Mouse (Mus musculus): ENCODE measurements at regions not wholly inside any gene's neighbourhood (a gene's known extent, or its start where the extent isn't known, plus 50 kb on each side); places are given as distances from the start of the nearest gene placed in this dataset.

DNA sequence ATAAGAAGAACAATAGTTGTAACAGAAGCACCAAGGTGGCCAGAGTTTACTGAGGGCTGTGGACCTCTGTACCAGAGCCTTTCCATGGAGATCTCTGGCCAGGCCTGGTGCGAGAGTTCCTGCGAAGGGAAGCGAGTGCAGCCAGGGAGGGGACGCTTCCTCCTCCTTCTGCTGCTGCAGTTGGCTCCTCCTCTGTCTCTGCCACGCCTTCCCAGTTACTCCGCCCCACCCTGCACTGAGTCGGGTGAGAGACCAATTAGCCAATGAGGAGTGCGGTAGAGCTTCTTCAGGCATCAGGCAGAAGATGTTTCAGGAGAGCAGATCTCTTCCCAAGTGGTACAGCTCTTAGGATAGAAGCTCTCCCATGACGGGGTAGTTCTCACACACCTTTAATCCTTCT is 69.2 kb upstream of the Epb41l3 start:
- dilution Hi-C loops (cut with MboI; ENCODE audit: extremely low pct_ligation_motif_present, extremely low pct_unique_long_range_greater_than_20kb, low sequenced_read_pairs) = no loop called here
- no peak overlapping the region for H3K4me2 ChIP-seq (ENCODE audit: insufficient read depth, low read depth, poor library complexity, severe bottlenecking)
- DNase-seq (ENCODE audit: extremely low read depth) = no peak

More for the DNA sequence above, 69.2 kb upstream of the Epb41l3 start:
- Histone ChIP-seq H3K4me3 (replicated peaks in 1 of 3; ENCODE audit: low read depth in 2 of 3, low read length in 2 of 3, poor library complexity in 1 of 3) (no peak overlapping the region), H3K27me3 (replicated peaks) (no peaks in the 10 kb centered on the region), H3K4me1 (ENCODE audit: control insufficient read depth in 1 of 2, insufficient read depth in 2 of 2) (no peaks in the 10 kb centered on the region), H3K79me2 (replicated peaks; ENCODE audit: control insufficient read depth, extremely low read depth, insufficient read depth, poor library complexity, severe bottlenecking) (no peaks in the 10 kb centered on the region), H3K36me3 (replicated peaks in 1 of 2; ENCODE audit: control insufficient read depth in 1 of 2, insufficient read depth in 1 of 2, low read length in 1 of 2) (no peaks in the 10 kb centered on the region), H3K27ac (ENCODE audit: insufficient read depth, low read depth) (no peak overlapping the region), H3K9me3 (replicated peaks; ENCODE audit: low read length) (peaks cover 68% of the 10 kb centered on the region), H3K9ac (ENCODE audit: insufficient read depth, low read depth) (no peak overlapping the region)
- TF ChIP-seq TBP (conservative IDR thresholded peaks at IDR 0.05; ENCODE audit: low read depth, low read length) (no peak), ETS1 (conservative IDR thresholded peaks at IDR 0.05; ENCODE audit: low read depth, low read length) (no peak), UBTF (IDR thresholded peaks at IDR 0.05; ENCODE audit: low read depth, low read length) (no peak), USF2 (conservative IDR thresholded peaks at IDR 0.05; ENCODE audit: low read depth, low read length) (no peak)
- in situ Hi-C loops (cut with MboI; ENCODE audit: low pct_ligation_motif_present, low pct_unique_long_range_greater_than_20kb, low sequenced_read_pairs) = no loop called here
